Mouse (Mus musculus) midbrain, embryonic 13.5 days (tissue): Measurements from ENCODE around the gene Upf2. TPM values are rescaled to one million over a fixed set of nuclear protein-coding genes. Genes with fewer than 3 reads are reported as not detected.
"Not testable (repeated sequence)": the region's sequence is repeated elsewhere in the genome, so short reads cannot be mapped to it uniquely, and the experiment has no call there.

Experiments used
- ATAC-seq: fragments of 200-750 bp; cut with Nextera tagmentation; 2 replicates; pipeline ENCODE4 v1.8.0; 2017; ENCODE audit warnings: mild to moderate bottlenecking, moderate TSS enrichment, moderate library complexity
- H3K27ac ChIP-seq: fragments of 300-500 bp; sonication (generic); 2 replicates; pipeline ENCODE4 v1.5.1; 2015; ENCODE audit warnings: inconsistent platforms, mild to moderate bottlenecking, moderate library complexity
- H3K27me3 ChIP-seq: fragments of 300-500 bp; sonication (generic); 2 replicates; pipeline ENCODE4 v1.6.1; 2015; ENCODE audit warnings: mild to moderate bottlenecking, inconsistent platforms
- H3K36me3 ChIP-seq: fragments of 300-500 bp; sonication (generic); 2 replicates; pipeline ENCODE4 v1.6.1; 2015; ENCODE audit warnings: mild to moderate bottlenecking, inconsistent platforms
- H3K4me1 ChIP-seq: fragments of 300-500 bp; sonication (generic); replicated peaks from 2 replicates; pipeline ENCODE4 v1.6.1; 2015; ENCODE audit warnings: inconsistent platforms
- H3K4me2 ChIP-seq: fragments of 300-500 bp; sonication (generic); replicated peaks from 2 replicates; pipeline ENCODE4 v1.6.1; 2015; ENCODE audit warnings: moderate library complexity, mild to moderate bottlenecking, inconsistent platforms
- H3K4me3 ChIP-seq: fragments of 300-500 bp; sonication (generic); replicated peaks from 2 replicates; pipeline ENCODE4 v1.5.1; 2015; ENCODE audit warnings: mild to moderate bottlenecking, inconsistent platforms
- H3K9ac ChIP-seq: fragments of 300-500 bp; sonication (generic); replicated peaks from 2 replicates; pipeline ENCODE4 v1.6.1; 2015; ENCODE audit warnings: mild to moderate bottlenecking, inconsistent platforms
- H3K9me3 ChIP-seq: fragments of 300-500 bp; sonication (generic); 2 replicates; pipeline ENCODE4 v1.6.1; 2016; ENCODE audit warnings: mild to moderate bottlenecking, inconsistent platforms
- WGBS: fragments of 180-500 bp; shearing (Covaris S2); methylation state at CpG from one replicate; pipeline ENCODE4 v1.1.7; 2015; 5-methylcytosine and 5-hydroxymethylcytosine counted together
- polyA plus RNA-seq: library from polyadenylated mRNA; unstranded; fragments of >200 nt; fragmentation: Nextera tagmentation; extraction: Ambion mirVana; gene quantifications from 2 replicates; pipeline ENCODE4 v1.2.1, GENCODE M21; 2015

Gene Upf2
- polyA plus RNA-seq, 1 experiment from 2014 or later: 10.4 TPM

DNA sequence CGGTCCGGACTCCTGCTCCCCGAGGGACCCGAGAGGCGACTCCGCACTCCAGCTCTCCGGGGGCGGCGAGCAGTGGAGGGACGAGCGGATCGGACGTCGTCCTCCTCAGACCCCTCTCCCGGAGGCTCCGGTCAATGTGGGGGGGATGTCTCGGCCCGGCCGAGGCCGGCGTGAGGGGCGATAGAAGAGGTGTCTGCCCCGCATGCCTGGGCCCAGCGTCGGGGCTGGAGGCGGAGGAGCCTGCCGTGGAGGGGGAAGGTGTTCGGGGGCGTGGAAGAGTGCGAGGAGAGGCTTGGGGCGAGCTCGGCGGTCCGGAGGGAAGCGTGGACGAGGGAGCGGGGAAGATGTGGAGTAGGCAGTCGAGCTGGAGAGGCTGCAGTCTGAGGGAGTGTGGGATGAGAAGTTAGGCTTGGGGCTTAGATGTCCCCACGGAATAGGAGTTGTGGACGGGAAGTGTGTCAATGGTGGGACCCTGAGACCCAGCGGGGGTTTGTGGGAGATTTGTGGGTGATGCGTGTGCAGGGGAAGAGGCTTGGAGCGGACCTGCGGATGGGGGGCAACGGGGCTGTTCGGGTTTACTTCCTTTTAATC lies 447 bp downstream of the Upf2 start:
- no peak for ATAC-seq
- under 1% methylated on average over 46 of the region's 46 CpGs for WGBS
- Histone ChIP-seq H3K4me3 (peak overlapping the region; percentile 76), H3K27me3 (no peaks in the 10 kb centered on the region), H3K4me2 (peak overlapping the region; percentile 93), H3K4me1 (peaks cover 17% of the 10 kb centered on the region), H3K27ac (peak overlapping the region; percentile 79), H3K36me3 (no peaks in the 10 kb centered on the region), H3K9me3 (no peaks in the 10 kb centered on the region), H3K9ac (peak overlapping the region; percentile 92)

GRCm38 (mm10) chr2:5957705-5958104 lies 6.4 kb downstream of the Upf2 start:
- Histone ChIP-seq H3K36me3 (peaks cover 43% of the 10 kb centered on the region), H3K27ac (no peak overlapping the region), H3K9me3 (no peaks in the 10 kb centered on the region), H3K4me1 (peaks cover 4% of the 10 kb centered on the region; the same call in 1 of the 2 replicates), H3K9ac (no peak overlapping the region), H3K4me3 (no peak overlapping the region), H3K27me3 (no peaks in the 10 kb centered on the region), H3K4me2 (no peak overlapping the region)
- no peak for ATAC-seq
- 94% methylated on average over 9 of the region's 9 CpGs for whole genome bisulfite sequencing

DNA sequence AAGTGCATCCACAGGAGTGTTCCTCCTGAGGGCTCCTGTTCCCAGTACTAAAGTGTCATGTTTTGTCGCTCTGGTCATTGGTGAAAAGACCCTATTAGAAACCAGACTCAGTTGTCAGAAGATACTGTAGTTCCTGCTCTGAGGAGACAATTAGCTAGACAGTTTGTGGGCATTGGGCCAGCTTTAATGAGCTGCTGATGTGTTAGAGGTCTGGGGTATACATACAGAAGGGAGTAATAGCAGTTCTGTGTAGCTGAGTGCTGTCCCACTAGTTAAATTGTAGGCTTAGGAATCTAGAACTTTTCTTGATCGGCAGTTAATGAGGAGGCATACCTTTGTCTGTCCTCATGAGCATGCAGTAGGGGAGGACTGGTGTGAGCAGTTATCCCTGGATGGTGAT lies 11.0 kb downstream of the Upf2 start:
- H3K4me1 ChIP-seq: no peaks in the 10 kb centered on the region; the same call in 1 of the 2 replicates
- no peaks in the 10 kb centered on the region for H3K27me3 ChIP-seq
- no peak overlapping the region for H3K27ac ChIP-seq
- H3K4me2 ChIP-seq: no peak overlapping the region
- peaks cover 57% of the 10 kb centered on the region for H3K36me3 ChIP-seq
- no peaks in the 10 kb centered on the region for H3K9me3 ChIP-seq
- ATAC-seq: no peak
- 79% methylated on average over 2 of the region's 2 CpGs for WGBS
- H3K4me3 ChIP-seq: no peak overlapping the region
- no peak overlapping the region for H3K9ac ChIP-seq

- WGBS: 91% methylated on average over 4 of the region's 4 CpGs
- not testable (repeated sequence) for H3K4me2 ChIP-seq, H3K9ac ChIP-seq, H3K27ac ChIP-seq, ATAC-seq, H3K9me3 ChIP-seq, H3K27me3 ChIP-seq, H3K4me3 ChIP-seq, H3K4me1 ChIP-seq
- peaks cover 43% of the 10 kb centered on the region for H3K36me3 ChIP-seq
Measured at GRCm38 (mm10) chr2:5963729-5964128, 12.5 kb downstream of the Upf2 start.

- Histone ChIP-seq H3K4me2 (no peak overlapping the region), H3K9me3 (no peaks in the 10 kb centered on the region), H3K27me3 (no peaks in the 10 kb centered on the region), H3K27ac (no peak overlapping the region), H3K4me1 (no peaks in the 10 kb centered on the region; the same call in 1 of the 2 replicates), H3K4me3 (no peak overlapping the region), H3K9ac (no peak overlapping the region), H3K36me3 (peaks cover 32% of the 10 kb centered on the region)
- 97% methylated on average over 3 of the region's 3 CpGs for WGBS
- no peak for ATAC-seq
Measured at GRCm38 (mm10) chr2:5965972-5966371, 14.7 kb downstream of the Upf2 start.

GRCm38 (mm10) chr2:5970629-5971028 lies 19.4 kb downstream of the Upf2 start:
- not testable (repeated sequence) for H3K27me3 ChIP-seq, H3K27ac ChIP-seq, H3K4me2 ChIP-seq, H3K4me3 ChIP-seq, H3K4me1 ChIP-seq, H3K9ac ChIP-seq, ATAC-seq, H3K9me3 ChIP-seq
- whole genome bisulfite sequencing: 97% methylated on average over 3 of the region's 3 CpGs
- H3K36me3 ChIP-seq: peaks cover 17% of the 10 kb centered on the region

DNA sequence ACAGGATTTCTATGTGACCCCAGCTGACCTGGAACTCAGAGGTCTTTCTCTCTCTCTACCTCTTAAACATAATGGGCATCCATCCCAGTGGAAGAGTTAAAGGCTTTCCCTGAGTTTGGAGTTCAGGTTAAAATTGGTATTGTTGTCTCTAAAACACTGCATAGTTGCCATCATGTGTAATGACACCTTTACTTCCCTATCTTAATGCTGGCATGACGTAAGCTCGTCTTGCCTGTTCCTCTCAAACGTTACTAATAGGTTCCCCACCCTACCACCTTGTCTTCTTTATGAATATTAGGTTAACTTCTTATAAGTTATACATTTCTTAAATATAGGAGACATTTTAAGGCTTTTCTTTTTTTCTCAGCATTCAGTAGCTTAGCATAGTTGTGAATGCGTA lies 26.3 kb downstream of the Upf2 start:
- Histone ChIP-seq H3K36me3 (peaks cover 39% of the 10 kb centered on the region), H3K4me2 (no peak overlapping the region), H3K4me3 (no peak overlapping the region), H3K27ac (no peak overlapping the region), H3K4me1 (no peaks in the 10 kb centered on the region), H3K9ac (no peak overlapping the region), H3K9me3 (no peaks in the 10 kb centered on the region), H3K27me3 (no peaks in the 10 kb centered on the region)
- 94% methylated on average over 4 of the region's 4 CpGs for WGBS
- ATAC-seq: no peak

DNA sequence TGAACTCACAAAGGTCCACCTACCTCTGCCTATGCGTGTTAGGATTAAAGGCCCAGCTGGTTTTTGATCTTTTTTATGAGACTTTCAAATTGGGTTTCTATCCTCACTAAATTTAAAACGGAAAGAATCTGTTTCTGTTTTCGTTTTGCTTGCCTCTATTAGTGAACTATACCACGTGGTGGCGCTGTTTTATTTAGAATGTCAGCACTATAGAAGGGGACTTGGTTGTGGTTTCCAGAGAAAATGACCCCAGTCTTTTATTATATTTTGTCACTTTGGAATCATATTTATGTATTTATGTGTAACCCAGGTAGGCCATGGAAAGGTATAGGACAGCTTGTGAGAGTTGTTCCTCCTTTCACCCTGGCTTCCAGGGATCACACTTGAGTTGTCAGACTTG lies 44.3 kb downstream of the Upf2 start:
- no peak overlapping the region for H3K4me3 ChIP-seq
- H3K4me2 ChIP-seq: no peak overlapping the region
- no peaks in the 10 kb centered on the region for H3K27me3 ChIP-seq
- peaks cover 14% of the 10 kb centered on the region for H3K36me3 ChIP-seq
- H3K4me1 ChIP-seq: no peaks in the 10 kb centered on the region
- H3K27ac ChIP-seq: no peak overlapping the region
- no peaks in the 10 kb centered on the region for H3K9me3 ChIP-seq
- no peak overlapping the region for H3K9ac ChIP-seq
- WGBS: 22% methylated on average over 5 of the region's 5 CpGs
- no peak for ATAC-seq

- H3K36me3 ChIP-seq: 0 out of 2 replicates have a peak, but pooled peaks cover 16% of the 10 kb centered on the region
- H3K4me2 ChIP-seq: no peak overlapping the region
- no peak for ATAC-seq
- 93% methylated on average over 3 of the region's 3 CpGs for WGBS
- H3K4me1 ChIP-seq: 0 out of 2 replicates have a peak, but pooled peaks cover 5% of the 10 kb centered on the region
- no peak overlapping the region for H3K9ac ChIP-seq
- H3K27ac ChIP-seq: no peak overlapping the region
- no peaks in the 10 kb centered on the region for H3K27me3 ChIP-seq
- H3K4me3 ChIP-seq: no peak overlapping the region
- no peaks in the 10 kb centered on the region for H3K9me3 ChIP-seq
Measured at GRCm38 (mm10) chr2:6003949-6004348, 52.7 kb downstream of the Upf2 start.

GRCm38 (mm10) chr2:6014532-6014931 lies 63.3 kb downstream of the Upf2 start:
- Histone ChIP-seq H3K4me3 (no peak overlapping the region), H3K9ac (no peak overlapping the region), H3K27ac (no peak overlapping the region), H3K36me3 (peaks cover 21% of the 10 kb centered on the region), H3K4me1 (no peaks in the 10 kb centered on the region), H3K9me3 (no peaks in the 10 kb centered on the region), H3K27me3 (no peaks in the 10 kb centered on the region), H3K4me2 (no peak overlapping the region)
- 88% methylated on average over 5 of the region's 5 CpGs for WGBS
- ATAC-seq: no peak

DNA sequence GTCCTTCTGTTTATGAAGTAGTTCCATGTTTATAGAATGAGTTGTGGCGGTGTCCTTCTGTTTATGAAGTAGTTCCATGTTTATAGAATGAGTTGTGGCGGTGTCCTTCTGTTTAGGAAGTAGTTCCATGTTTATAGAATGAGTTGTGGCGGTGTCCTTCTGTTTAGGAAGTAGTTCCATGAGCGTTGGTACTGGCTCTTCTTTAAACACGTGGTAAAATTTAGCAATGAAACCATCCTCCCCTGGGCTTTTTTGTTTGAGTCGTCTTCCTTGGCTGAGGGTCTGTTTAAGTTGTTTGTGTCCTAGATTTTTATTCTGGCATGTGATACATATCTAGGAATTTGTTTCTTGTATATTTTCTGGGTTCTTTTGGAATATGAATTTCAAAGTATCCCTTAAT lies 63.9 kb downstream of the Upf2 start:
- H3K36me3 ChIP-seq: peaks cover 26% of the 10 kb centered on the region
- WGBS: 92% methylated on average over 6 of the region's 6 CpGs
- H3K4me1 ChIP-seq, H3K4me3 ChIP-seq, H3K27me3 ChIP-seq, H3K4me2 ChIP-seq, H3K9me3 ChIP-seq, H3K9ac ChIP-seq, H3K27ac ChIP-seq, ATAC-seq: not testable (repeated sequence)

DNA sequence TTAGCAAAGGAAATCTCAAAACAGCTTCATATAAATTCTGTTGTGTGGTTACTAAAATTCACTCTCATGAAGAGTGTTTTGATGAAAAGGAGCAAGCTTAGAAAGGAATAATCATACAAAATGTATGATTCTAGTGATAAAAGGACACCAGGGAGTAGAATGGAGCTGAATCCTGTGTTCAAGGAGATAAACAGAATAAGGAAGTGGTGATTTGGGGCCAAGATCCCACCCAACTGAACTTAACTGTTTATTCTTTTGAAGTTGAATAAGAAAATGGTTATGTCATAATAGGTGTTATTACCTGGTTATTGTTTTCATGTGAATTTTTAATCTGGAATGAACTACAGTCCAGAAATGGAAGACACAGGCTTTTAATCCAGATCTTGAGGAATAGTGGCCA lies 69.3 kb downstream of the Upf2 start:
- Histone ChIP-seq H3K36me3 (peaks cover 34% of the 10 kb centered on the region), H3K4me1 (no peaks in the 10 kb centered on the region), H3K27ac (no peak overlapping the region), H3K9ac (no peak overlapping the region), H3K4me3 (no peak overlapping the region), H3K4me2 (no peak overlapping the region), H3K9me3 (no peaks in the 10 kb centered on the region), H3K27me3 (no peaks in the 10 kb centered on the region)
- ATAC-seq: no peak

DNA sequence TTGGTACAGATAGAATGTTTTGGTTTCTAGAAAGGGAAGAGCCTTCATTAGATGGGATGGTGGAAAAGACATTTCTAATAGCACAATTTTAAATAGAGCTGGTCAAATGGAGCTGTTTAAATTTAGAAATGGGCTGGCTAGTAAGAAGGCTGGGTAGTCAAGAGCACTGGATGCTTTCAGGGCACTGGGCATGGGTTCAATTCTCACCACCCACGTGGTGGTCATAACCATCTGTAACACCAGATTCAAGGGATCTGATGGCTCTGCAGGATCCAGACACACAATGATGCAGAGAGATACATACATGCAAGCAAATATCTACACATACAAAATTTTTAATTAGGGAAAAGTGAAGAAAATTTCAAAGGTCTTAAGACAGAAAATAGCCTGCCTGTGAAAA lies 91.4 kb downstream of the Upf2 start:
- Histone ChIP-seq H3K4me1 (no peaks in the 10 kb centered on the region), H3K27me3 (no peaks in the 10 kb centered on the region), H3K9me3 (no peaks in the 10 kb centered on the region), H3K4me2 (no peak overlapping the region), H3K4me3 (no peak overlapping the region), H3K27ac (no peak overlapping the region), H3K9ac (no peak overlapping the region), H3K36me3 (peaks cover 26% of the 10 kb centered on the region)
- no peak for ATAC-seq
- WGBS: 94% methylated on average over 1 of the region's 1 CpGs
